Mouse (Mus musculus): ENCODE results near the gene AC170998.1. TPM values are rescaled to one million over a fixed set of nuclear protein-coding genes. Genes with fewer than 3 reads are reported as not detected.
"Not testable (repeated sequence)": the region's sequence is repeated elsewhere in the genome, so short reads cannot be mapped to it uniquely, and the experiment has no call there.

The AC170998.1 gene
- polyA plus RNA-seq, 1 experiment from 2014 or later, result 2.3 TPM

GRCm38 (mm10) chr17:28769121-28769874 lies 43.4 kb downstream of the AC170998.1 start, which contains the start of gene Mapk13:
Gene Mapk13 (plus strand): TSS chr17:28769297.
- Histone ChIP-seq H3K27ac (replicated peaks) (no peak within 1 kb of the TSS), H3K4me2 (replicated peaks) (peak within 1 kb of the TSS; percentile 68), H3K36me3 (no peaks in the 10 kb centered on the region), H3K4me1 (peaks cover 16% of the 10 kb centered on the region), H3K9ac (replicated peaks) (peak within 1 kb of the TSS; percentile 33), H3K4me3 (peak within 1 kb of the TSS; percentile 34), H3K9me3 (no peaks in the 10 kb centered on the region), H3K27me3 (peaks cover 29% of the 10 kb centered on the region)
- ATAC-seq (replicated peaks), result no peak
- WGBS, result under 1% methylated on average over 45 of the region's 58 CpGs

GRCm38 (mm10) chr17:28769875-28770421 lies 44.1 kb downstream of the AC170998.1 start:
- H3K27ac ChIP-seq (replicated peaks), result no peak overlapping the region
- H3K9me3 ChIP-seq, result no peaks in the 10 kb centered on the region
- H3K4me1 ChIP-seq, result peaks cover 16% of the 10 kb centered on the region
- peak overlapping the region; percentile 34 for H3K4me3 ChIP-seq
- peaks cover 29% of the 10 kb centered on the region for H3K27me3 ChIP-seq
- WGBS, result 6% methylated on average over 24 of the region's 24 CpGs
- ATAC-seq (replicated peaks), result no peak
- peak overlapping the region; percentile 68 for H3K4me2 ChIP-seq (replicated peaks)
- H3K9ac ChIP-seq (replicated peaks), result peak overlapping the region; percentile 33
- H3K36me3 ChIP-seq, result no peaks in the 10 kb centered on the region

- ATAC-seq (replicated peaks), result no peak
- 92% methylated on average over 5 of the region's 5 CpGs for WGBS
- H3K4me2 ChIP-seq (replicated peaks), result no peak overlapping the region
- no peak overlapping the region for H3K9ac ChIP-seq (replicated peaks)
- peaks cover 29% of the 10 kb centered on the region for H3K27me3 ChIP-seq
- H3K9me3 ChIP-seq, result no peaks in the 10 kb centered on the region
- H3K36me3 ChIP-seq, result no peaks in the 10 kb centered on the region
- H3K4me3 ChIP-seq, result no peak overlapping the region
- H3K4me1 ChIP-seq, result peaks cover 16% of the 10 kb centered on the region
- H3K27ac ChIP-seq (replicated peaks), result no peak overlapping the region
Measured at GRCm38 (mm10) chr17:28771289-28771688, 45.4 kb downstream of the AC170998.1 start.

GRCm38 (mm10) chr17:28774303-28774702 lies 48.4 kb downstream of the AC170998.1 start:
- H3K36me3 ChIP-seq; H3K9ac ChIP-seq (replicated peaks); H3K27ac ChIP-seq (replicated peaks); H3K4me3 ChIP-seq; H3K9me3 ChIP-seq; H3K4me2 ChIP-seq (replicated peaks); ATAC-seq (replicated peaks): not testable (repeated sequence)
- WGBS, result 96% methylated on average over 8 of the region's 9 CpGs
- H3K27me3 ChIP-seq, result peaks cover 17% of the 10 kb centered on the region
- peaks cover 12% of the 10 kb centered on the region for H3K4me1 ChIP-seq

GRCm38 (mm10) chr17:28775161-28775560 lies 49.3 kb downstream of the AC170998.1 start:
- ATAC-seq (replicated peaks), result no peak
- no peak overlapping the region for H3K27ac ChIP-seq (replicated peaks)
- peaks cover 9% of the 10 kb centered on the region; the same call in 1 of the 2 replicates for H3K27me3 ChIP-seq
- H3K4me2 ChIP-seq (replicated peaks), result no peak overlapping the region
- H3K4me3 ChIP-seq, result no peak overlapping the region
- H3K9ac ChIP-seq (replicated peaks), result no peak overlapping the region
- H3K36me3 ChIP-seq, result no peaks in the 10 kb centered on the region
- no peaks in the 10 kb centered on the region for H3K9me3 ChIP-seq
- peaks cover 3% of the 10 kb centered on the region for H3K4me1 ChIP-seq
- WGBS, result 85% methylated on average over 4 of the region's 4 CpGs

Other genes starting within 250 kb of the AC170998.1 start
- 32.8 and 34.6 TPM in 2 replicates for gene Fkbp5, start 208.6 kb upstream of the AC170998.1 start, polyA plus RNA-seq (2015; fragmentation: Nextera tagmentation; extraction: Ambion mirVana)
- not detected in 2 replicates for gene Armc12, start 195.3 kb upstream of the AC170998.1 start, polyA plus RNA-seq (2015; fragmentation: Nextera tagmentation; extraction: Ambion mirVana)
- gene Clpsl2, start 176.7 kb upstream of the AC170998.1 start, polyA plus RNA-seq (2015; fragmentation: Nextera tagmentation; extraction: Ambion mirVana), result not detected in 2 replicates
- gene Clps, start 165.3 kb upstream of the AC170998.1 start, polyA plus RNA-seq (2015; fragmentation: Nextera tagmentation; extraction: Ambion mirVana), result not detected in 2 replicates
- 5.3 and 6.2 TPM in 2 replicates for gene Lhfpl5, start 150.4 kb upstream of the AC170998.1 start, polyA plus RNA-seq (2015; fragmentation: Nextera tagmentation; extraction: Ambion mirVana)
- gene Srpk1, start 103.4 kb upstream of the AC170998.1 start, polyA plus RNA-seq (2015; fragmentation: Nextera tagmentation; extraction: Ambion mirVana), result 103 and 112 TPM in 2 replicates
- gene Slc26a8, start 35.9 kb upstream of the AC170998.1 start, polyA plus RNA-seq (2015; fragmentation: Nextera tagmentation; extraction: Ambion mirVana), result 1.4 and 1.7 TPM in 2 replicates
- 29.2 and 30.7 TPM in 2 replicates for gene Mapk14, start 34.8 kb upstream of the AC170998.1 start, polyA plus RNA-seq (2015; fragmentation: Nextera tagmentation; extraction: Ambion mirVana)
- 0.33 and 0.85 TPM in 2 replicates for gene Mapk13, start 43.2 kb downstream of the AC170998.1 start, polyA plus RNA-seq (2015; fragmentation: Nextera tagmentation; extraction: Ambion mirVana)
- gene Brpf3, start 75.0 kb downstream of the AC170998.1 start, polyA plus RNA-seq (2015; fragmentation: Nextera tagmentation; extraction: Ambion mirVana), result 8.0 TPM in 2 replicates
- gene Pnpla1, start 132.3 kb downstream of the AC170998.1 start, polyA plus RNA-seq (2015; fragmentation: Nextera tagmentation; extraction: Ambion mirVana), result not detected in 2 replicates
- gene 4930539E08Rik, start 189.2 kb downstream of the AC170998.1 start, polyA plus RNA-seq (2015; fragmentation: Nextera tagmentation; extraction: Ambion mirVana), result 0.51 and 0.67 TPM in 2 replicates
- not detected in 2 replicates for gene Pxt1, start 217.8 kb downstream of the AC170998.1 start, polyA plus RNA-seq (2015; fragmentation: Nextera tagmentation; extraction: Ambion mirVana)
- 118 TPM in 2 replicates for gene Kctd20, start 225.9 kb downstream of the AC170998.1 start, polyA plus RNA-seq (2015; fragmentation: Nextera tagmentation; extraction: Ambion mirVana)

Data from forebrain, embryonic 15.5 days (tissue).